ENCODE assay signal across 35 mouse cellular contexts in genomic region chr2:163636057-163636456, GRCm38 (mm10).
"Had no signal": no experiment of that assay in that cellular context is flagged by ENCODE, and none has a peak within 500 bp of the region (broad histone marks: within the 10 kb centered on the region; RNA-seq: fewer than 3 reads in every experiment).

No protein-coding gene starts in this region.

- H3K4me1 ChIP-seq: hindbrain, embryonic 10.5 days; hindbrain, embryonic 12.5 days had no signal

- H3K27me3 ChIP-seq: heart, embryonic 13.5 days; heart, embryonic 15.5 days; hindbrain, embryonic 12.5 days; hindbrain, embryonic 13.5 days; hindbrain, embryonic 15.5 days; intestine, embryonic 15.5 days; kidney, embryonic 15.5 days had no signal

- H3K4me3 ChIP-seq: heart, embryonic 10.5 days; heart, embryonic 13.5 days; heart, embryonic 15.5 days; hindbrain, embryonic 10.5 days; hindbrain, embryonic 12.5 days; hindbrain, embryonic 13.5 days; hindbrain, embryonic 15.5 days; intestine, embryonic 15.5 days; kidney, embryonic 15.5 days; layer of hippocampus, adult 2 months; left cerebral cortex, adult 2 months had no signal

- H3K27ac ChIP-seq: heart, embryonic 10.5 days; heart, embryonic 13.5 days; heart, embryonic 15.5 days; hindbrain, embryonic 10.5 days; hindbrain, embryonic 12.5 days; hindbrain, embryonic 13.5 days; hindbrain, embryonic 14.5 days; hindbrain, embryonic 15.5 days; hindbrain, postnatal 0 days; intestine, embryonic 15.5 days; kidney, embryonic 15.5 days; kidney, postnatal 0 days; layer of hippocampus, adult 2 months; left cerebral cortex, adult 2 months had no signal

- H3K9ac ChIP-seq: heart, embryonic 13.5 days; heart, embryonic 15.5 days; hindbrain, embryonic 12.5 days; hindbrain, embryonic 13.5 days; hindbrain, embryonic 14.5 days; hindbrain, embryonic 15.5 days; intestine, embryonic 15.5 days; kidney, embryonic 15.5 days had no signal

- DNase-seq: heart, postnatal 10 days; heart, postnatal 14 days; heart, postnatal 36 days; heart, postnatal 4 days; kidney, adult 11 months; kidney, adult 18-20 months; kidney, adult 2 months; kidney, adult 8-10 months; kidney, adult 9 months; kidney, postnatal 10 days; kidney, postnatal 14 days; kidney, postnatal 25 days; kidney, postnatal 36 days; kidney, postnatal 4 days; layer of hippocampus, adult 9-11 months; layer of hippocampus, postnatal 36 days had no signal

- ATAC-seq: hindbrain, embryonic 16.5 days; hindbrain, postnatal 0 days; inflammation-experienced regulatory T-cells, adult 6 months; intestine, embryonic 15.5 days; intestine, embryonic 16.5 days; intestine, postnatal 0 days had no signal

- H3K4me2 ChIP-seq: heart, embryonic 11.5 days; heart, embryonic 15.5 days; hindbrain, embryonic 12.5 days; hindbrain, embryonic 13.5 days; hindbrain, embryonic 14.5 days; hindbrain, embryonic 15.5 days; intestine, embryonic 15.5 days; kidney, embryonic 15.5 days had no signal

- H3K9me3 ChIP-seq: heart, embryonic 10.5 days; heart, embryonic 13.5 days; heart, embryonic 15.5 days; hindbrain, embryonic 10.5 days; hindbrain, embryonic 12.5 days; hindbrain, embryonic 13.5 days; hindbrain, embryonic 15.5 days; intestine, embryonic 15.5 days; kidney, embryonic 15.5 days had no signal
